Mouse (Mus musculus) mouse trophoblast stem cell (cell line): ENCODE data around the gene Thop1.

ENCODE experiments used
- in situ Hi-C, 2 experiments: fragments of 300-500 bp; cut with MseI, MboI; formaldehyde crosslinking; loops; 2 replicates in 1 of 2; 3 replicates in 1 of 2; pipeline ENCODE4 v1.15.1; 2025

Thop1 gene

GRCm38 (mm10) chr10:81106113-81106721, 36.4 kb downstream of the Thop1 start:
- in situ Hi-C loops, result no loop called here

GRCm38 (mm10) chr10:81112946-81113345, 43.1 kb downstream of the Thop1 start:
- in situ Hi-C loops, result no loop called here

DNA sequence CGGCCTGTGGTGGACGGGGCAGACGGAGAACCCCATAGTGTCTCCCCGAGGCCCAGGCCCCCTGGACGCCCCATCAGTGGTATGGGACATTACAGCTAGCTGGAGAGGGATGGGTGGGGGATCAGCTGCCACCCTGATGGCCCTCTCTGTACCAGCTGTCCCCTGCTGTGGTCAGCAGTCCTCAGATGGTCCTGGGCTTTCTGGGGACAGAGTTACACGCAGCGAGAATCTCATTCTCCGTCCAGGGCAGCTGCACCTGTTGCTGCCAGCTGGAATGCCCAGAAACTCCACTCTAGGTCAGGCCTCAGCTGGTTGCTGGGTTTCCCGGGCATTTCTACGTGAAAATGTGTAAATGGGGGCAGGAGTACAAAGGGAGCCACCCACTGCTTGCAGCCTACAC, 49.8 kb downstream of the Thop1 start:
- in situ Hi-C loops, result no loop called here

- in situ Hi-C loops, result no loop called here
These were observed 50.8 kb downstream of the Thop1 start for GRCm38 (mm10) chr10:81120650-81121049.

DNA sequence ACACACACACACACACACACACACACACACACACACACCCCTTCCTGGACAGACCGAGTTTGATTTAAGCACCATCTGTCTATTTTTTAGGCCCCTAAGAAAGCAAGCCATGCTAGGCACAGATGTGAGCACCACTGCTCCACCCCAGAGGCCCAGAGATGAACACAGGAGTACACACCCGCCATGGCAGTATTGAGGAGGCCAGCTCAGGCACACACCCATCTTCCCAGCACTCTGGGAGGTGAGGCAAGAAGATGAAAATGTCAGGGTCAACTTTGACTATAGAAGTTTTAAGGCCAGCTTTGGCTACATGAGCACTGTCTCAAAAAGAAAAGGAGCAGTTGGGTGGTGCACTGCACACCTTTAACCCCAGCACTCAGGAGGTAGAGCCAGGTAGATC, 53.1 kb downstream of the Thop1 start:
- in situ Hi-C loops, result no loop called here

- in situ Hi-C loops, result no loop called here
These were observed 53.7 kb downstream of the Thop1 start for GRCm38 (mm10) chr10:81123500-81123899.
